Mouse (Mus musculus) stomach, postnatal 0 days (tissue): ENCODE data around the gene Slc2a3.

Experiments used
- CTCF ChIP-seq: IDR thresholded peaks from 2 replicates; pipeline ENCODE4 v1.5.1; 2016; ENCODE audit warnings: antibody characterized with exemption, low read depth, mild to moderate bottlenecking, moderate library complexity
- EP300 ChIP-seq: optimal IDR thresholded peaks from 2 replicates; pipeline ENCODE3; 2016; ENCODE audit warnings: antibody characterized with exemption

- TF ChIP-seq CTCF: peak; percentile 92
- no peak for TF ChIP-seq EP300
Observed at GRCm38 (mm10) chr6:122804418-122804817, 3.0 kb upstream of the Slc2a3 start.
